Mouse (Mus musculus) limb, embryonic 11.5 days (tissue): Measurements from ENCODE around the gene Ccdc167. TPM values are rescaled to one million over a fixed set of nuclear protein-coding genes. Genes with fewer than 3 reads are reported as not detected.

Experiments used
- ATAC-seq: fragments of 200-750 bp; cut with Nextera tagmentation; 2 replicates; pipeline ENCODE4 v1.8.0; 2017; ENCODE audit warnings: low read depth; ENCODE audit not compliant: insufficient number of reproducible peaks, low FRiP score, low TSS enrichment
- DNase-seq: peaks from one replicate; pipeline ENCODE4 v3.0.0-alpha.2; 2015; ENCODE audit warnings: low spot score
- H3K27ac ChIP-seq: fragments of 300-500 bp; sonication (generic); replicated peaks from 2 replicates; pipeline ENCODE4 v1.5.1; 2014; ENCODE audit warnings: low read depth, mild to moderate bottlenecking, low read length
- H3K27me3 ChIP-seq: fragments of 300-500 bp; sonication (generic); 2 replicates; pipeline ENCODE4 v1.6.1; 2014; ENCODE audit warnings: mild to moderate bottlenecking, low read length, mixed read lengths; ENCODE audit not compliant: control insufficient read depth, insufficient read depth
- H3K36me3 ChIP-seq: fragments of 300-500 bp; sonication (generic); 2 replicates; pipeline ENCODE4 v1.6.1; 2014; ENCODE audit warnings: mild to moderate bottlenecking, low read length, moderate library complexity, mixed read lengths; ENCODE audit not compliant: control insufficient read depth, insufficient read depth
- H3K4me1 ChIP-seq: fragments of 300-500 bp; sonication (generic); 2 replicates; pipeline ENCODE4 v1.6.1; 2014; ENCODE audit warnings: low read length, mixed read lengths; ENCODE audit not compliant: control insufficient read depth, insufficient read depth
- H3K4me2 ChIP-seq: fragments of 300-500 bp; sonication (generic); 2 replicates; pipeline ENCODE4 v1.6.1; 2014; ENCODE audit warnings: low read depth, mild to moderate bottlenecking, moderate library complexity; ENCODE audit not compliant: severe bottlenecking
- H3K4me3 ChIP-seq: fragments of 300-500 bp; sonication (generic); 2 replicates; pipeline ENCODE4 v1.5.1; 2014; ENCODE audit warnings: low read depth, low read length
- H3K9ac ChIP-seq: fragments of 300-500 bp; sonication (generic); 2 replicates; pipeline ENCODE4 v1.6.1; 2014; ENCODE audit warnings: mild to moderate bottlenecking, low read length
- H3K9me3 ChIP-seq: fragments of 300-500 bp; sonication (generic); 2 replicates; pipeline ENCODE4 v1.6.1; 2016; ENCODE audit warnings: low read length; ENCODE audit not compliant: control insufficient read depth
- WGBS: fragments of 180-500 bp; shearing (Covaris S2); extraction: QIAGEN DNeasy Blood & Tissue Kit; methylation state at CpG from one replicate; pipeline ENCODE4 v1.1.7; 2014; 5-methylcytosine and 5-hydroxymethylcytosine counted together
- polyA plus RNA-seq: library from polyadenylated mRNA; unstranded; fragments of >200 nt; fragmentation: Nextera tagmentation; extraction: Ambion mirVana; gene quantifications from 2 replicates; pipeline ENCODE4 v1.2.1, GENCODE M21; 2014

Ccdc167 gene
- polyA plus RNA-seq: 19.2 and 20.0 TPM in 2 replicates

DNA sequence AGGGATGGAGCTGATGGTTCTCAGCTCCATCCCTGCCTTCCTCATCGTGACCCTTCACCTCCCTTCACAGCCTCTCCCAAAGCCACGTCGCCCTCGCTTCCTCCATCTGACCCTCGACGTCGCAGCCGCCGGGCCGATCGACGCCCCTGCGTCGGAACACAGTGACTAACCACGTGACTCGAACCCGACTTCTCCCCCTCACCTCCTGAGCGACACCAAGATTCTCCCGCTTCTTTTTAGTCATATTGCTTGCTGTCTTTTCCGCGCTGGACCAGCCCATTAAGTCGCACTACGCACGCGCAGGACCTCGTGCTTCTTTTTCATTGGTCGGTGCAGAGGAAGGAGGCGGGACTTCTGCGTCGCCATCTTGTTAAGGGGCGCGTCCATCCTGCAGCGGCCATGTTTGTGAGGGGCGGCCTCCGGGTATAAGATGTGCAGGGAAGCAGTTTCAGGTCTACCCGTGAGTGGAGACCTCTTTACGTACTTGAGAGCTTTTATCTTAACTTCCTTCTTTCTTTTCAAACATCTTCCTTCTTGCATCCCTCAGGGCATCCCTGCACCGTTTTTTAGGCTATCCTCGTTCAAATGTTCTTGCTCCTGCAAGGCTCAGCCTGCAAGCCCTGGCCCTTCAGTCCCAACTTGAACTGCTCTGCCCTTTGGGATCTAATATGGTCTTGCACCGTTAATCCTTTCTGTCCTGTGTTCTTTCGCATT is at the start of gene Ccdc167:
TSS of gene Ccdc167 (minus strand) at position 313 of the 714 bp plus-strand sequence.
- Histone ChIP-seq H3K27ac (0 out of 2 replicates have a peak within 1 kb of the TSS, but pooled peaks have one; percentile 30), H3K4me3 (peak within 1 kb of the TSS; percentile 49), H3K27me3 (no peaks in the 10 kb centered on the region), H3K4me2 (peak within 1 kb of the TSS; percentile 85), H3K9me3 (no peaks in the 10 kb centered on the region), H3K4me1 (peaks cover 19% of the 10 kb centered on the region), H3K9ac (peak within 1 kb of the TSS; percentile 70), H3K36me3 (no peaks in the 10 kb centered on the region)
- ATAC-seq (peak; percentile 85), DNase-seq (peak; percentile 99)
- WGBS: 7% methylated on average over 41 of the region's 41 CpGs

GRCm38 (mm10) chr17:29765380-29765779 is 48.5 kb upstream of the Ccdc167 start:
- Histone ChIP-seq H3K4me1 (peaks cover 18% of the 10 kb centered on the region), H3K4me3 (no peak overlapping the region), H3K27me3 (no peaks in the 10 kb centered on the region), H3K9me3 (no peaks in the 10 kb centered on the region), H3K36me3 (no peaks in the 10 kb centered on the region), H3K4me2 (no peak overlapping the region), H3K27ac (no peak overlapping the region), H3K9ac (no peak overlapping the region)
- no peak for DNase-seq
- 83% methylated on average over 9 of the region's 9 CpGs for WGBS
- no peak for ATAC-seq

DNA sequence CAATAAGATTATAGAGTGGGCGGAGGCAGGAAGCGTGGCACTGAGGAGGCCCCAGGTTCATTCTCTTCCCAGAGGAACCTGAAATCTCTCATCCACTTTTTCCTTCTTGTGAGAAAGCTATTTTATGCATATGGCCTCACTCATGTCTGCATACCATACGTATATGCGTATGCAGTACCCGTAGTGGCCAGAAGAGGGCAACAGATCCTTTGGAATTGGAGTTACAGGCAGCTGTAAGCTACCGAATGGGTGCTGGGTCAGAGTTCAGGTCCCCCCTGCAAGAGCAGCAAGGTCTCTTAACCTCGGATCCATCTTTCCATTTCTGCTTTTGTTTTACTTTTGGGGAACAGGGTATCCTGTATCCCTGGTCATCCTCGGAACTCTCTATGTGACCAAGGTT is 45.7 kb upstream of the Ccdc167 start:
- 75% methylated on average over 8 of the region's 8 CpGs for whole genome bisulfite sequencing
- Histone ChIP-seq H3K9me3 (no peaks in the 10 kb centered on the region), H3K27ac (no peak overlapping the region), H3K4me1 (peaks cover 13% of the 10 kb centered on the region), H3K4me3 (no peak overlapping the region), H3K4me2 (no peak overlapping the region), H3K36me3 (no peaks in the 10 kb centered on the region), H3K27me3 (no peaks in the 10 kb centered on the region), H3K9ac (no peak overlapping the region)
- ATAC-seq (no peak), DNase-seq (peak; percentile 81)

- DNase-seq: no peak
- Histone ChIP-seq H3K4me2 (no peak overlapping the region), H3K27me3 (no peaks in the 10 kb centered on the region), H3K9ac (no peak overlapping the region), H3K27ac (no peak overlapping the region), H3K9me3 (no peaks in the 10 kb centered on the region), H3K4me1 (peaks cover 7% of the 10 kb centered on the region), H3K4me3 (no peak overlapping the region), H3K36me3 (no peaks in the 10 kb centered on the region)
- ATAC-seq: no peak
- WGBS: 74% methylated on average over 9 of the region's 9 CpGs
Measured at GRCm38 (mm10) chr17:29761938-29762337, 45.1 kb upstream of the Ccdc167 start.

DNA sequence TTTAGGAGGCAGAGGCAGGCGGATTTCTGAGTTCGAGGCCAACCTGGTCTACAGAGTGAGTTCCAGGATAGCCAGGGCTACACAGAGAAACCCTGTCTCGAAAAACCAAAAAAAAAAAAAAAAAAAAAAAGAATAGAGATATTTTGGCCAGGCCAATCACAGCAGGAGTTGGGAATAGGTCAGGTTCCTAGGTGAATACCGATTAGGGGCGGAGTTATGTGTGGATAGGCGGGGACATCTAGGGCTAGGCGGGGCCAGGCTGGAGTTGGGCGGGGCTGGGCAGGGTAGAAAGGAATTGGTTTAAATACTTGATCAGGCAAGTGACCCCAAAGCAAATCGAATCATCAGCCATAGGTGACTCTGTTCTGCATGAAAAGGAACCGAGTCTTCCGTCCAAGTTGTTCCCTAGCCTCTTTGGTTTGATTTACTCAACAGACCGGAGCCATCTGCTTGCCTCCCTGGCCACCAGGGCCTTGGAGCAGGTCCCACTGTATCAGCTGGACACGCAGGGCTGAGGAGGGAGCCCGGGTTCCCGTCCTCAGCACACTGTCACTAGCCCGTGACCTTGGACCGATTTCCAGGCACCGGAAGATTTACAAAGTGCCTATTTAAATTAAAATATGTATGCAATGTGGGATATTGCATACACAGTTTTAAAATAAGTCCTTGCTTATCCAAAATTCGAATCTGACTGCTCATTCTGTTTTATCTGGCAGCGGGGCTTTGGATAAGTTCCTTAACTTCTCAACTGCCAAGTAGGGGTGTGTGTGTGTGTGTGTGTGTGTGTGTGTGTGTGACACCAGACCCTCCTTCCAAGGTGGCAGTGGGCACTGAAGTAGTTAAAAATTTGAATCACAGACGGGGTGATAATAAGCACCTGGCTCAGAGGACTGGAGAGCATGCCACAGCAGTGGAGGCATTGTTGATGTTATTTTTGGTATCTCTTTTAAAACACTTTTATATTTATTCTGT is 43.8 kb upstream of the Ccdc167 start:
- no peaks in the 10 kb centered on the region for H3K36me3 ChIP-seq
- ATAC-seq (no peak), DNase-seq (no peak)
- H3K4me1 ChIP-seq: 0 out of 2 replicates have a peak, but pooled peaks cover 6% of the 10 kb centered on the region
- no peak overlapping the region for H3K4me2 ChIP-seq
- H3K9ac ChIP-seq: no peak overlapping the region
- H3K9me3 ChIP-seq: no peaks in the 10 kb centered on the region
- no peak overlapping the region for H3K4me3 ChIP-seq
- WGBS: 87% methylated on average over 20 of the region's 21 CpGs
- no peak overlapping the region for H3K27ac ChIP-seq
- no peaks in the 10 kb centered on the region for H3K27me3 ChIP-seq

DNA sequence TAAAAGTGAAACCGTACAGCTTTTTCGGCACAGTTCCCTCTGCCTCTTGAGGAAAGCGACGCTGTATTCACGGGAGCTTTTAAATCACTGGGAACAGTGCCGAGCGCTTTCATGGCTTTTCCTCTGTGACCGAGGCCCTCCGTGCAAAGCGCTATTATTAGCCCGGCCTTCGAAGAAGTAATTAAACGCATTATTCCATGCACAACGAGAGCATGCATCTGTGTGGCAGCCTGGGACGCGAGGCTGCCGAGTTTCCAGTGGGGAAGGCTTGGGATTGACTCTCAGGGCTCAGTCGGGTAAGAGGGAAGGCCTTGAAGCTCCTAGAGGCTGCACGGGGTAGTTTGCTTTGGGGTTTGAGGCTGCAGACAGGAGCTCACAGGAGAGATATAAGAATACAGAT is 43.1 kb upstream of the Ccdc167 start:
- no peak overlapping the region for H3K27ac ChIP-seq
- no peaks in the 10 kb centered on the region for H3K36me3 ChIP-seq
- H3K27me3 ChIP-seq: no peaks in the 10 kb centered on the region
- no peak for DNase-seq
- H3K4me3 ChIP-seq: no peak overlapping the region
- 0 out of 2 replicates have a peak, but pooled peaks cover 7% of the 10 kb centered on the region for H3K4me1 ChIP-seq
- no peaks in the 10 kb centered on the region for H3K9me3 ChIP-seq
- H3K4me2 ChIP-seq: no peak overlapping the region
- H3K9ac ChIP-seq: no peak overlapping the region
- no peak for ATAC-seq
- 78% methylated on average over 19 of the region's 19 CpGs for WGBS

DNA sequence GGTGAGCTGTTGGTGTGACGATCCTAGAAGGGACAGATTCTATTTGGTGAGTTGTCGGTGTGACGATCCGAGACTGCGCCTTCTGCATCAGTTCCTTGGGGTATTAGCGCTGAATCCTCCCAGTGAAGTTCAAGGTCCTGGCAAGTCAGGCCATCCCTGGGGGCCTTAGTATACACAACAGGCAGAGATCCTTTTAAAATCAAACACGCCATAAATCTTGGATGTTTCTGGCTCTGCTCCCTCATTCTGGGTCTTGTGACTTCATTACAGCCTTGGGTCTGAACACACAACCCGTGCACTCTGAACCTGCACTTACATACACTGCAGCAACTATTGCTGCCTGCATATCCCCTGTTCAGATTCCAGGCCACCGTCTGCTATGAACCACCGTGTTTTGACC is 39.5 kb upstream of the Ccdc167 start:
- no peaks in the 10 kb centered on the region for H3K27me3 ChIP-seq
- DNase-seq (no peak), ATAC-seq (no peak)
- no peaks in the 10 kb centered on the region for H3K36me3 ChIP-seq
- no peak overlapping the region for H3K4me2 ChIP-seq
- H3K4me3 ChIP-seq: no peak overlapping the region
- H3K4me1 ChIP-seq: 0 out of 2 replicates have a peak, but pooled peaks cover 7% of the 10 kb centered on the region
- no peaks in the 10 kb centered on the region for H3K9me3 ChIP-seq
- no peak overlapping the region for H3K9ac ChIP-seq
- WGBS: 77% methylated on average over 10 of the region's 10 CpGs
- H3K27ac ChIP-seq: no peak overlapping the region

GRCm38 (mm10) chr17:29754510-29754909 is 37.7 kb upstream of the Ccdc167 start:
- DNase-seq: no peak
- H3K4me2 ChIP-seq: no peak overlapping the region
- no peaks in the 10 kb centered on the region for H3K9me3 ChIP-seq
- H3K4me3 ChIP-seq: no peak overlapping the region
- no peak for ATAC-seq
- 44% methylated on average over 4 of the region's 4 CpGs for WGBS
- H3K27ac ChIP-seq: no peak overlapping the region
- H3K9ac ChIP-seq: no peak overlapping the region
- 0 out of 2 replicates have a peak, but pooled peaks cover 7% of the 10 kb centered on the region for H3K4me1 ChIP-seq
- H3K27me3 ChIP-seq: no peaks in the 10 kb centered on the region
- no peaks in the 10 kb centered on the region for H3K36me3 ChIP-seq
